Mouse (Mus musculus) stomach, postnatal 0 days (tissue): ENCODE results near the gene Dusp3.

Experiments
- CTCF ChIP-seq: IDR thresholded peaks from 2 replicates; pipeline ENCODE4 v1.5.1; 2016; ENCODE audit warnings: antibody characterized with exemption, low read depth, mild to moderate bottlenecking, moderate library complexity
- EP300 ChIP-seq: optimal IDR thresholded peaks from 2 replicates; pipeline ENCODE3; 2016; ENCODE audit warnings: antibody characterized with exemption

GRCm38 (mm10) chr11:101952541-101953341 is 34.1 kb downstream of the Dusp3 start:
- TF ChIP-seq CTCF (no peak), EP300 (no peak)
